Mouse (Mus musculus): Measurements from ENCODE around the gene Colgalt1. TPM values are rescaled to one million over a fixed set of nuclear protein-coding genes. Genes with fewer than 3 reads are reported as not detected.

The Colgalt1 gene
- polyA plus RNA-seq, 1 experiment, result 59.8 TPM

GRCm38 (mm10) chr8:71568941-71569340, 41.9 kb upstream of the Colgalt1 start:
- H3K36me3 ChIP-seq (ENCODE audit: control insufficient read depth, insufficient read depth, low read length), result no peaks in the 10 kb centered on the region
- 29% methylated on average over 6 of the region's 6 CpGs for WGBS
- TF ChIP-seq CTCF (IDR thresholded peaks at IDR 0.05; ENCODE audit: extremely low read depth, insufficient read length, insufficient replicate concordance, low read depth, low read length), result no peak
- TF ChIP-seq POLR2A (IDR thresholded peaks at IDR 0.05; ENCODE audit: low read depth, low read length), result no peak
- H3K27ac ChIP-seq (ENCODE audit: insufficient read depth, low read depth, low read length), result no peak overlapping the region
- H3K4me3 ChIP-seq (ENCODE audit: low read depth, low read length), result peak overlapping the region; percentile 79
- no peaks in the 10 kb centered on the region for H3K27me3 ChIP-seq (ENCODE audit: control insufficient read depth, insufficient read depth, low read length)
- peaks cover 10% of the 10 kb centered on the region for H3K4me1 ChIP-seq (ENCODE audit: control insufficient read depth, insufficient read depth, insufficient read length, low read length)

- no peaks in the 10 kb centered on the region for H3K36me3 ChIP-seq (ENCODE audit: control insufficient read depth, insufficient read depth, low read length)
- H3K27me3 ChIP-seq (ENCODE audit: control insufficient read depth, insufficient read depth, low read length), result no peaks in the 10 kb centered on the region
- 1% methylated on average over 51 of the region's 51 CpGs for WGBS
- peaks cover 10% of the 10 kb centered on the region for H3K4me1 ChIP-seq (ENCODE audit: control insufficient read depth, insufficient read depth, insufficient read length, low read length)
- TF ChIP-seq POLR2A (IDR thresholded peaks at IDR 0.05; ENCODE audit: low read depth, low read length), result 0 out of 2 replicates have a peak, but pooled peaks have one; percentile 6
- no peak for TF ChIP-seq CTCF (IDR thresholded peaks at IDR 0.05; ENCODE audit: extremely low read depth, insufficient read length, insufficient replicate concordance, low read depth, low read length)
- peak overlapping the region; percentile 79 for H3K4me3 ChIP-seq (ENCODE audit: low read depth, low read length)
- peak overlapping the region; percentile 84 for H3K27ac ChIP-seq (ENCODE audit: insufficient read depth, low read depth, low read length)
Measured at GRCm38 (mm10) chr8:71569366-71570290, 41.2 kb upstream of the Colgalt1 start.

DNA sequence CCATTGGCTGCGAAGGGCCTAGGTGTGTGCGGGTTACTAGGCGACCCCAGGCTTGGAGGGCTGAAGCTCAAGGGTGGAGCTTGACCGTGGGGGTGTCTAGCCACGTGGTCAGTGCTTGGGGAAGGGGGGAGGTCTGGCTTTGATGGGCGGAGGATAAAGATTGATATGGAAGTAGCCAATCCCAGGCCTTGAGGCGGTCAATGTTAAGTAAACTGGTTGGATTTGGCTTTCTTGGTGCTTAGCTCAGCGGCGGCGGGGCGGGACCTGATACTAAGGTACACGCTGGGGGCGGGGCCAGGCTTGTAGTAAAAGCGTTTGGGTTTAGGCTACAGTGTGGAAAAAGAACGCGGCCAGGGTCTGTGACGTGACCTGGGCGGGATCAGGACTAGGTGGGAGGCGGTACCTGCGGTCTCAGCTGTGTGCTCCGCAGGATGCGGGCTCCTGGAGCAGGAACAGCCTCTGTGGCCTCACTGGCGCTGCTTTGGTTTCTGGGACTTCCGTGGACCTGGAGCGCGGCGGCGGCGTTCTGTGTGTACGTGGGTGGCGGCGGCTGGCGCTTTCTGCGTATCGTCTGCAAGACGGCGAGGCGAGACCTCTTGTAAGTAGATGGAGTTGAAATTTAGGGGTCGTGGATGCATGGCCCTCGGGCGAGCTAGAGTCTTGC, 40.4 kb upstream of the Colgalt1 start:
- Histone ChIP-seq H3K27ac (ENCODE audit: insufficient read depth, low read depth, low read length) (peak overlapping the region; percentile 84), H3K4me3 (ENCODE audit: low read depth, low read length) (peak overlapping the region; percentile 79), H3K27me3 (ENCODE audit: control insufficient read depth, insufficient read depth, low read length) (no peaks in the 10 kb centered on the region), H3K36me3 (ENCODE audit: control insufficient read depth, insufficient read depth, low read length) (no peaks in the 10 kb centered on the region), H3K4me1 (ENCODE audit: control insufficient read depth, insufficient read depth, insufficient read length, low read length) (peaks cover 10% of the 10 kb centered on the region)
- under 1% methylated on average over 41 of the region's 41 CpGs for WGBS
- TF ChIP-seq CTCF (IDR thresholded peaks at IDR 0.05; ENCODE audit: extremely low read depth, insufficient read length, insufficient replicate concordance, low read depth, low read length) (no peak), POLR2A (IDR thresholded peaks at IDR 0.05; ENCODE audit: low read depth, low read length) (no peak)

DNA sequence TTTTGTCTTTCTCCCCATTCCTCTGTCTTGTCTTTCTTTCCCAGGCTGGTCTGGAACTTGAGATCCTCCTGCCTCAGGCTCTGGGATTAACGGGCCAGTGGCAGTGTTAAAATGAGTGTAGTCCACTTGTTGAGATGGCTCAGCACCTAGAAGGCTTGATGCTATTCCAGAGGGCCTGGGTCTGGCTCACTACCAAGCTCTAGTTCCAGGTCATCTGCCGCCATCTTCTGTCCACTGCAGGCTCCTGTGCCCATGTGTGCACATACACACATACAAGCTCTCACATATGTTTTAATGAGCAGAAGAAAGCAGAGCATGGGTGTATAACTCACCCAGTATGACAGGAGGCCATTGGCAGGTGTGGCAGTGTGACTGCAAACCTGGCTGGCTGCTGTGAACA, 38.7 kb upstream of the Colgalt1 start:
- no peaks in the 10 kb centered on the region for H3K27me3 ChIP-seq (ENCODE audit: control insufficient read depth, insufficient read depth, low read length)
- TF ChIP-seq CTCF (IDR thresholded peaks at IDR 0.05; ENCODE audit: extremely low read depth, insufficient read length, insufficient replicate concordance, low read depth, low read length), result no peak
- TF ChIP-seq POLR2A (IDR thresholded peaks at IDR 0.05; ENCODE audit: low read depth, low read length), result no peak
- WGBS, result 78% methylated on average over 2 of the region's 2 CpGs
- H3K4me3 ChIP-seq (ENCODE audit: low read depth, low read length), result no peak overlapping the region
- H3K36me3 ChIP-seq (ENCODE audit: control insufficient read depth, insufficient read depth, low read length), result no peaks in the 10 kb centered on the region
- H3K4me1 ChIP-seq (ENCODE audit: control insufficient read depth, insufficient read depth, insufficient read length, low read length), result peaks cover 10% of the 10 kb centered on the region
- no peak overlapping the region for H3K27ac ChIP-seq (ENCODE audit: insufficient read depth, low read depth, low read length)

GRCm38 (mm10) chr8:71572847-71573633, 37.8 kb upstream of the Colgalt1 start:
- Histone ChIP-seq H3K36me3 (ENCODE audit: control insufficient read depth, insufficient read depth, low read length) (no peaks in the 10 kb centered on the region), H3K4me1 (ENCODE audit: control insufficient read depth, insufficient read depth, insufficient read length, low read length) (peaks cover 10% of the 10 kb centered on the region), H3K4me3 (ENCODE audit: low read depth, low read length) (no peak overlapping the region), H3K27me3 (ENCODE audit: control insufficient read depth, insufficient read depth, low read length) (no peaks in the 10 kb centered on the region), H3K27ac (ENCODE audit: insufficient read depth, low read depth, low read length) (no peak overlapping the region)
- 38% methylated on average over 9 of the region's 9 CpGs for WGBS
- TF ChIP-seq CTCF (IDR thresholded peaks at IDR 0.05; ENCODE audit: extremely low read depth, insufficient read length, insufficient replicate concordance, low read depth, low read length) (no peak), POLR2A (IDR thresholded peaks at IDR 0.05; ENCODE audit: low read depth, low read length) (no peak)

- H3K27me3 ChIP-seq (ENCODE audit: control insufficient read depth, insufficient read depth, low read length), result no peaks in the 10 kb centered on the region
- H3K4me1 ChIP-seq (ENCODE audit: control insufficient read depth, insufficient read depth, insufficient read length, low read length), result no peaks in the 10 kb centered on the region
- no peak overlapping the region for H3K4me3 ChIP-seq (ENCODE audit: low read depth, low read length)
- no peak overlapping the region for H3K27ac ChIP-seq (ENCODE audit: insufficient read depth, low read depth, low read length)
- H3K36me3 ChIP-seq (ENCODE audit: control insufficient read depth, insufficient read depth, low read length), result no peaks in the 10 kb centered on the region
- 69% methylated on average over 7 of the region's 7 CpGs for WGBS
- TF ChIP-seq POLR2A (IDR thresholded peaks at IDR 0.05; ENCODE audit: low read depth, low read length) (no peak), CTCF (IDR thresholded peaks at IDR 0.05; ENCODE audit: extremely low read depth, insufficient read length, insufficient replicate concordance, low read depth, low read length) (no peak)
Measured at GRCm38 (mm10) chr8:71574426-71574825, 36.4 kb upstream of the Colgalt1 start.

All from small intestine, adult 2 months (tissue).